In genomic region chr12:104985088-104985487, GRCm38 (mm10) we compare ENCODE assay signal across 15 mouse cellular contexts. TPM values are rescaled to one million over a fixed set of nuclear protein-coding genes. Genes with fewer than 3 reads are reported as not detected.
DNase-seq lines count a peak whose midpoint lies in the region; ATAC-seq and TF ChIP-seq lines count a peak whose summit lies in the region.
"Had no signal": no experiment of that assay in that cellular context is flagged by ENCODE, and none has a peak within 500 bp of the region (broad histone marks: within the 10 kb centered on the region; RNA-seq: fewer than 3 reads in every experiment).

No protein-coding gene starts in this region.

- H3K4me1 ChIP-seq in cerebellum, adult 2 months (ENCODE audit: control insufficient read depth, insufficient read depth, low read length) = no peaks in the 10 kb centered on the region; the same call in 1 of the 2 replicates
- no peaks in the 10 kb centered on the region for H3K4me1 ChIP-seq in liver, embryonic 11.5 days (replicated peaks; ENCODE audit: control insufficient read depth, insufficient read depth, low read length)
- H3K4me1 ChIP-seq in ES-Bruce4 (ENCODE audit: control insufficient read depth, insufficient read depth, low read length) = no peaks in the 10 kb centered on the region
- H3K4me1 ChIP-seq in liver, embryonic 14.5 days (replicated peaks; ENCODE audit: control insufficient read depth in 2 of 2, insufficient read depth in 2 of 2, low read length in 1 of 2) = no peaks in the 10 kb centered on the region

- no peaks in the 10 kb centered on the region for H3K9me3 ChIP-seq in liver, embryonic 11.5 days (ENCODE audit: control insufficient read depth, low read length)
- no peaks in the 10 kb centered on the region for H3K9me3 ChIP-seq in ES-Bruce4 (replicated peaks; ENCODE audit: control insufficient read depth, insufficient read depth, low read length, poor library complexity, severe bottlenecking)
- no peaks in the 10 kb centered on the region for H3K9me3 ChIP-seq in liver, embryonic 14.5 days (ENCODE audit: control insufficient read depth, low read length)
- H3K9me3 ChIP-seq: liver, embryonic 15.5 days; midbrain, embryonic 13.5 days; neural tube, embryonic 15.5 days had no signal

- no peak overlapping the region for H3K4me3 ChIP-seq in cerebellum, adult 2 months (replicated peaks; ENCODE audit: insufficient read depth, low read depth, low read length)
- no peak overlapping the region for H3K4me3 ChIP-seq in liver, embryonic 11.5 days (ENCODE audit: low read depth, low read length)
- no peak overlapping the region for H3K4me3 ChIP-seq in ES-Bruce4 (ENCODE audit: low read depth, low read length)
- no peak overlapping the region for H3K4me3 ChIP-seq in liver, embryonic 14.5 days (ENCODE audit: insufficient read depth in 1 of 2, low read depth in 2 of 2, low read length in 2 of 2)
- H3K4me3 ChIP-seq: liver, embryonic 15.5 days; midbrain, embryonic 13.5 days; neural tube, embryonic 15.5 days had no signal

- no peak overlapping the region for H3K27ac ChIP-seq in cerebellum, adult 2 months (ENCODE audit: insufficient read depth, low read length)
- H3K27ac ChIP-seq in liver, embryonic 11.5 days (ENCODE audit: low read depth, low read length) = no peak overlapping the region
- H3K27ac ChIP-seq in ES-Bruce4 (ENCODE audit: insufficient read depth, low read length) = no peak overlapping the region
- H3K27ac ChIP-seq in liver, embryonic 14.5 days = no peak overlapping the region
- H3K27ac ChIP-seq: liver, embryonic 15.5 days; midbrain, embryonic 13.5 days; neural tube, embryonic 15.5 days had no signal

- no peak for TF ChIP-seq EP300 in ES-Bruce4 (IDR thresholded peaks at IDR 0.05; ENCODE audit: insufficient read depth, low read depth, low read length)
- TF ChIP-seq EP300 in liver, embryonic 14.5 days (IDR thresholded peaks at IDR 0.05; ENCODE audit: low read depth) = no peak

- TF ChIP-seq CTCF in cerebellum, adult 2 months (IDR thresholded peaks at IDR 0.05; ENCODE audit: borderline replicate concordance, insufficient read depth, low read depth, low read length) = peak; percentile 29; the same call in 1 of the 2 replicates
- peak; percentile 51 for TF ChIP-seq CTCF in ES-Bruce4 (IDR thresholded peaks at IDR 0.05; ENCODE audit: low read depth, low read length)
- peak; percentile 72 for TF ChIP-seq CTCF in liver, embryonic 14.5 days (IDR thresholded peaks at IDR 0.05; ENCODE audit: low read depth)

- no peak for DNase-seq in cerebellum, adult 2 months
- no peak for DNase-seq in cerebellum, postnatal 10 days
- DNase-seq in liver = peak; percentile 54
- no peak for DNase-seq in liver, embryonic 11.5 days (ENCODE audit: low spot score)
- DNase-seq in liver, embryonic 14.5 days (ENCODE audit: low read depth in 3 of 3, low spot score in 3 of 3) = no peak
- DNase-seq in cerebellum, adult 11-12 months = no peak
- DNase-seq in heart, adult 11 months = no peak
- DNase-seq: adrenal gland, adult 2 months; cerebellum, adult 18-20 months; kidney, adult 11 months; right cerebral cortex, postnatal 25 days had no signal

- no peak for TF ChIP-seq POLR2A in cerebellum, adult 2 months (IDR thresholded peaks at IDR 0.05; ENCODE audit: borderline replicate concordance, insufficient read depth, low read length)
- TF ChIP-seq POLR2A in ES-Bruce4 (IDR thresholded peaks at IDR 0.05; ENCODE audit: insufficient read depth, low read length) = no peak

- H3K36me3 ChIP-seq in liver, embryonic 11.5 days (ENCODE audit: control insufficient read depth, insufficient read depth, low read length) = no peaks in the 10 kb centered on the region
- no peaks in the 10 kb centered on the region for H3K36me3 ChIP-seq in ES-Bruce4 (ENCODE audit: control insufficient read depth, insufficient read depth, low read length, poor library complexity, severe bottlenecking)
- H3K36me3 ChIP-seq in liver, embryonic 14.5 days (replicated peaks; ENCODE audit: control insufficient read depth, insufficient read depth, low read depth) = no peaks in the 10 kb centered on the region
- H3K36me3 ChIP-seq: midbrain, embryonic 13.5 days; neural tube, embryonic 15.5 days had no signal

- H3K9ac ChIP-seq in liver, embryonic 11.5 days (ENCODE audit: low read depth, low read length) = no peak overlapping the region
- no peak overlapping the region for H3K9ac ChIP-seq in ES-Bruce4 (ENCODE audit: low read depth, poor library complexity, severe bottlenecking)
- H3K9ac ChIP-seq in liver, embryonic 14.5 days (replicated peaks) = no peak overlapping the region
- H3K9ac ChIP-seq: liver, embryonic 15.5 days; midbrain, embryonic 13.5 days; neural tube, embryonic 15.5 days had no signal

- WGBS in cerebellum, adult 2 months = 79% methylated on average over 5 of the region's 5 CpGs
- WGBS in liver, embryonic 11.5 days = 73% methylated on average over 5 of the region's 5 CpGs
- 60% methylated on average over 5 of the region's 5 CpGs for WGBS in liver, embryonic 14.5 days (ENCODE audit: insufficient replicate concordance)

- H3K4me2 ChIP-seq in liver, embryonic 11.5 days = no peak overlapping the region
- no peak overlapping the region for H3K4me2 ChIP-seq in liver, embryonic 14.5 days (ENCODE audit: low read depth)
- H3K4me2 ChIP-seq: liver, embryonic 15.5 days; midbrain, embryonic 13.5 days; neural tube, embryonic 15.5 days had no signal

- no peak for ATAC-seq in liver, embryonic 11.5 days (replicated peaks; ENCODE audit: low FRiP score)
- ATAC-seq in liver, embryonic 14.5 days (ENCODE audit: insufficient read depth) = no peak
- ATAC-seq: midbrain, embryonic 13.5 days had no signal

- no peaks in the 10 kb centered on the region for H3K27me3 ChIP-seq in cerebellum, adult 2 months (ENCODE audit: control insufficient read depth, insufficient read depth, low read length)
- H3K27me3 ChIP-seq in liver, embryonic 11.5 days (replicated peaks; ENCODE audit: control insufficient read depth, insufficient read depth, low read length) = no peaks in the 10 kb centered on the region
- no peaks in the 10 kb centered on the region for H3K27me3 ChIP-seq in ES-Bruce4 (ENCODE audit: control insufficient read depth, insufficient read depth, low read length, poor library complexity, severe bottlenecking)
- no peaks in the 10 kb centered on the region for H3K27me3 ChIP-seq in liver, embryonic 14.5 days (ENCODE audit: control insufficient read depth, insufficient read depth, low read length)
- H3K27me3 ChIP-seq: liver, embryonic 15.5 days; midbrain, embryonic 13.5 days; neural tube, embryonic 15.5 days had no signal

RNA-seq across cellular contexts. Expression of gene Syne3, which starts 24.5 kb away (rescaled TPM):
- polyA plus RNA-seq in cerebellum, adult 2 months (2012; rRNA removed) = 1.1 and 1.2 TPM in 2 replicates
- 1.4 and 1.8 TPM in 2 replicates for polyA plus RNA-seq in liver, embryonic 11.5 days (2014; fragmentation: Nextera tagmentation; extraction: Ambion mirVana)
- 1.2 and 1.9 TPM in 2 replicates for polyA plus RNA-seq in ES-Bruce4 (2011; ENCODE audit: insufficient read depth, insufficient read length, low read depth, missing spikeins)
- polyA plus RNA-seq in liver, embryonic 14.5 days (2012; rRNA removed) = 1.7 and 2.2 TPM in 2 replicates
- 1.6 and 1.7 TPM in 2 replicates for polyA plus RNA-seq in liver, embryonic 14.5 days (2014; fragmentation: Nextera tagmentation; extraction: Ambion mirVana)

RNA-seq across cellular contexts. Expression of gene Glrx5, which starts 47.4 kb away (rescaled TPM):
- polyA plus RNA-seq in cerebellum, adult 2 months (2012; rRNA removed) = 85.9 and 101 TPM in 2 replicates
- 610 and 611 TPM in 2 replicates for polyA plus RNA-seq in liver, embryonic 11.5 days (2014; fragmentation: Nextera tagmentation; extraction: Ambion mirVana)
- 36.4 and 38.7 TPM in 2 replicates for polyA plus RNA-seq in ES-Bruce4 (2011; ENCODE audit: insufficient read depth, insufficient read length, low read depth, missing spikeins)
- 93.7 and 238 TPM in 2 replicates for polyA plus RNA-seq in liver, embryonic 14.5 days (2012; rRNA removed)
- polyA plus RNA-seq in liver, embryonic 14.5 days (2014; fragmentation: Nextera tagmentation; extraction: Ambion mirVana) = 622 and 681 TPM in 2 replicates
